Mouse (Mus musculus): ENCODE data around the gene Pld4.

Gene Pld4

GRCm38 (mm10) chr12:112801864-112802846, 41.7 kb downstream of the Pld4 start, which contains the start of gene Ahnak2:
Gene Ahnak2, minus strand, starts transcription at chr12:112802657.
- WGBS = 4% methylated on average over 65 of the region's 69 CpGs

- WGBS = 54% methylated on average over 3 of the region's 3 CpGs
Measured at GRCm38 (mm10) chr12:112802917-112803316, 42.5 kb downstream of the Pld4 start.

GRCm38 (mm10) chr12:112804046-112804445, 43.6 kb downstream of the Pld4 start:
- WGBS = 47% methylated on average over 13 of the region's 13 CpGs

- 84% methylated on average over 6 of the region's 6 CpGs for WGBS
Measured at GRCm38 (mm10) chr12:112806044-112806443, 45.6 kb downstream of the Pld4 start.

GRCm38 (mm10) chr12:112807796-112808195, 47.3 kb downstream of the Pld4 start:
- 80% methylated on average over 4 of the region's 4 CpGs for WGBS

- WGBS = 49% methylated on average over 5 of the region's 5 CpGs
Measured at GRCm38 (mm10) chr12:112808212-112808586, 47.7 kb downstream of the Pld4 start.

GRCm38 (mm10) chr12:112808587-112809364, 48.3 kb downstream of the Pld4 start, which contains the start of gene Clba1:
Gene Clba1, plus strand, starts transcription at chr12:112808937.
- 1% methylated on average over 64 of the region's 64 CpGs for WGBS

GRCm38 (mm10) chr12:112809641-112810040, 49.2 kb downstream of the Pld4 start:
- 19% methylated on average over 8 of the region's 8 CpGs for WGBS

- WGBS = 65% methylated on average over 19 of the region's 19 CpGs
Measured at GRCm38 (mm10) chr12:112810092-112810885, 49.8 kb downstream of the Pld4 start.

GRCm38 (mm10) chr12:112813370-112813769, 52.9 kb downstream of the Pld4 start:
- WGBS = 93% methylated on average over 7 of the region's 7 CpGs

GRCm38 (mm10) chr12:112814682-112815470, 54.4 kb downstream of the Pld4 start:
- WGBS = 85% methylated on average over 14 of the region's 14 CpGs

GRCm38 (mm10) chr12:112816294-112816693, 55.8 kb downstream of the Pld4 start:
- WGBS = 55% methylated on average over 4 of the region's 4 CpGs

GRCm38 (mm10) chr12:112816866-112817265, 56.4 kb downstream of the Pld4 start:
- 59% methylated on average over 7 of the region's 7 CpGs for WGBS

Data from cerebral cortex, adult 2 months (tissue).